Mouse (Mus musculus): Measurements from ENCODE around the gene Il33.

The Il33 gene

GRCm38 (mm10) chr19:30001550-30001949, 76.6 kb downstream of the Il33 start:
- DNase-seq: no peak

GRCm38 (mm10) chr19:30003621-30004020, 78.7 kb downstream of the Il33 start, which contains the start of gene Trpd52l3:
Gene Trpd52l3 (plus strand): TSS chr19:30003790.
- DNase-seq: no peak

- no peak for DNase-seq
These were observed 81.5 kb downstream of the Il33 start for GRCm38 (mm10) chr19:30006371-30006770.

All from kidney, adult 11 months (tissue).